Mouse (Mus musculus) heart, postnatal 25 days (tissue): ENCODE results near the gene Scamp4. TPM values are rescaled to one million over a fixed set of nuclear protein-coding genes. Genes with fewer than 3 reads are reported as not detected.
"Not testable (repeated sequence)": the region's sequence is repeated elsewhere in the genome, so short reads cannot be mapped to it uniquely, and the experiment has no call there.

ENCODE experiments used
- DNase-seq: peaks from one replicate; pipeline ENCODE4 v3.0.0; 2022; ENCODE audit warnings: low spot score
- intact Hi-C: fragments of 180-260 bp; cut with DNase I; formaldehyde crosslinking; loops from one replicate; pipeline ENCODE4 v1.15.1; 2025
- total RNA-seq, 2 experiments: library from RNA; stranded (reverse); gene quantifications; 2 replicates each; pipeline ENCODE4 v1.2.3; 2021

The Scamp4 gene
- total RNA-seq, 2 experiments from 2014 or later = 21.0 to 21.7 TPM

DNA sequence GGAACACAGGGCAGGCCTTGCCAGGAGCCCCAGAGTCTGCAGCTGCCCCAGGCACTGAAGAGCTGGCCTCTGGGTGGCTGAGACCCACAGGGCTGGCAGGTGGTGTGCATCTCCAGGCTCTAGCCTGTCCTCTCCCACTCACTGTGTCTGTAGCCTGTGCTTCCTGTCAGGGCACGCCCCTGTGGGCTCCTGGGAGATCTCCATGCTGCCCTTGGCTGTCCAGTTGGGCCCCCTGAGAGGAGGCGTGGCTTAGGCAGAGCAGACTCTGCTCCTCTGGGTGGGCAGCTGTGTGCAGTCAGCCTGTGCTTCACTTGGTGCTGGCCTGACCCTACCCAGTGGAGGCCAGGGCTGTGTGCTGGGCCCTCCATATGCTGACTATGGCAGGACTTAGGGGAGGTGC lies 25.0 kb downstream of the Scamp4 start:
- no peak for DNase-seq
- intact Hi-C loops = no loop called here

DNA sequence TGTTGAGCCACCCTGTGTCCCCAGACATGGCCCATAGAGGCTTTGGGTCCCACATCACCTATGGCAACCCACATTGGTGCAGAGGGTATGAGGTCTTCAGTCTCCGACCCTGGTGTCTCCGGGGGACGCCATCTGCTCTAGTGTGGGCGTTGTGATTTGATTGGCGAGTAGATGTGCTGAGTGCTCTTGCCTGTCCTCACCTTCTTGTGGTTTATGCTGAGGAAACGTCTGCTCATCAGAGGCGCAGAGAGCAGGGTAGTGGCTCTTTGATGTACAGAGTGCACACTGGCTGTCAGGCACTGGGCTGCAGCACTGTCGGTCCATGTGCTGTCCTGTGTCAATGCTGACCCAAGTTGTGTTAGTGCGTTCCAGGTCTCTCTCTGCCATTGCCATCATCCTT lies 26.3 kb downstream of the Scamp4 start:
- intact Hi-C loops = no loop called here
- DNase-seq = no peak

DNA sequence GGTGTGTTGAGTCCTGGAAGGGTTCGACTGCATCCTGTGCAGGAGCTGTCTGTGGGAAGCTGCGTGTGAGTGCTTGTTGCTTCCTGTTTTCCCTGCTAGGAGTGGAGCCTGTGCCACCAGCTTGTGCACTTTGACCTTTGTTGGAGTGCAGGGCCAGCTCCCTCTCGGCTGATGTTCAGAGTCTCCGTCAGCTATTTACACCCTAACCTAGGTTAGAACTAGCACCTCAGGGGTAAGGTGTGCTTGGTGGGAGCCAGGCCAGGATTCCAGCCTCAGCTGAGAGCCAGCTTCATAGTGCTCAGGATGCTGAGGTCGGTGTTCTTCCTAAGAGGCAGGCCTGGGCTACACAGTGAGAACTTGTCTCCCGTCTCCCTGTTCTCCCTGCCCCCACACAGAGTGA lies 32.7 kb downstream of the Scamp4 start:
- DNase-seq = no peak
- intact Hi-C loops = no loop called here

DNA sequence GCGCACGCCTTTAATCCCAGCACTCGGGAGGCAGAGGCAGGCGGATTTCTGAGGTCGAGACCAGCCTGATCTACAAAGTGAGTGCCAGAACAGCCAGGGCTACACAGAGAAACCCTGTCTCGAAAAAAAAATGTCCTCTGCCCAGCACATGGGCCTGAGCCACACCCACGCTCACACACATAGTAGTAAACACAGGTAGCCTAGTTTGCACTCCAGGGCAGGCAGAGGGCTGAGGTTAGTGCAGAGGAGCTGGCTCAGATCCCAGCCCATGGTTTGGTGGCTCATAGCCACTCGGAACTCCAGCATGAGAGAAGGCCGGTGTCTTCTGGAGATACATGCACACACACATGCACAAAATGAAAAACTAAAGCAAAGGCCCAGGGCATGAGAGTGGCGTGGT lies 44.3 kb downstream of the Scamp4 start:
- no peak for DNase-seq
- intact Hi-C loops = no loop called here

DNA sequence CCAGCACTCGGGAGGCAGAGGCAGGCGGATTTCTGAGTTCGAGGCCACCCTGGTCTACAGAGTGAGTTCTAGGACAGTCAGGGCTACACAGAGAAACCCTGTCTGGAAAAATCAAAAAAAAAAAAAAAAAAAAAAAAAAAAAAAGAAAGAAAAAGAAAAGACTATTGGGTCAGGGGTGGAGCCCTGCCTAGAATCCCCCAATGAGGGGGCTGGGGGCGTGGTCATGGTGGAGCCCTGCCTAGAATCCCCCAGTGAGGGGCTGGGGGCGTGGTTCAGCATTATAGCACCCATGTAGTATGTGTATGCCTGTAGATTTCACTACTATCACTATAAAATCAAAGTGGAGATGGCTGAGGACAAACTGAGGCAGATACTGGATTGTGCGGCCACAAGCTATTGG lies 47.2 kb downstream of the Scamp4 start:
- intact Hi-C loops = loop anchor here (2.0 kb wide), 1 partner anchor 17 kb away; no protein-coding TSS in a partner anchor
- DNase-seq = not testable (repeated sequence)

DNA sequence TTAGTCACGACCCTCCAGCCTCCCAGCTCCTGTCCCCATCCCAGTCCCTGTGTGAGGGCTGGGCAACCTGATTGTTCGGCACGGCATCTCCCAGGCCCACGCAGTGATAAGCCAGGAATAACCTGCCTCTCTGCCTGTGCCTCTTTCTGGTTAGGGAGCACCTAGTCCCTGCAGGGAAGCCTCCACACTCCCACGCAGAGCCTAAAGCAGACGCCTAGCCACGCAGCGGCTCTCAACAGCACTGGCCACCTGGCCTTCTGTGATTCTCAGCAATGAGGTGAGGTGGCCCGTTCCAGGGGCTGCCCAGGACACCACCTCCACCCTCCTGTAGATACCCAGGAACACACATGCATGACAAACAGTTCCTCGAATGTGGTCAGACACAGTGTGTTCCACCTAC lies 47.7 kb downstream of the Scamp4 start:
- no peak for DNase-seq
- intact Hi-C loops = no loop called here

DNA sequence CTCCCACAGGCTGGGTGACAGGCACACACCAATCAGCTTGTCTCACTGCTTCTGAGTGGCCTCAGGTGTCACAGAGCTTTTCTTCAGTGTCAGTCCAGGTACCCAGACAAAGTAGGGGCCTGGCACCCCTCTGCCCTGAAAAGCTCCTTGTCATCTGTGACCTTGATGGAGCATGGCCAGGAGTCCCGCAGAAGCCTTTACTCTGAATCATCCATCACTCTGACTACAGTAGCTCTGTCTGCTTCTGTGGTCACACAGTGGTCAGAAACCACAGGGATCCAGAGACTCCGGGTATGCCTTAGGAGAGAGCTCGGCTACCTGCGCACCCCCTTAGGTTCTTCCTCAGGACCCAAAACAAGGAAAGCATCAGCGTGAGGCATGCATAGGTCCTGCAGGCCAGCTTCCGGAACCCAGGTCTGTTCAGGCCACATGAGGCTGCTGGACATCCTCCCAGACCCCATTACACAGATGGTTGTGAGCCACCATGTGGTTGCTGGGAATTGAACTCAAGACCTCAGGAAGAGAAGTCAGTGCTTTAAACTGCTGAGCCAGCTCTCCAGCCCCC lies 50.6 kb downstream of the Scamp4 start:
- DNase-seq = no peak

DNA sequence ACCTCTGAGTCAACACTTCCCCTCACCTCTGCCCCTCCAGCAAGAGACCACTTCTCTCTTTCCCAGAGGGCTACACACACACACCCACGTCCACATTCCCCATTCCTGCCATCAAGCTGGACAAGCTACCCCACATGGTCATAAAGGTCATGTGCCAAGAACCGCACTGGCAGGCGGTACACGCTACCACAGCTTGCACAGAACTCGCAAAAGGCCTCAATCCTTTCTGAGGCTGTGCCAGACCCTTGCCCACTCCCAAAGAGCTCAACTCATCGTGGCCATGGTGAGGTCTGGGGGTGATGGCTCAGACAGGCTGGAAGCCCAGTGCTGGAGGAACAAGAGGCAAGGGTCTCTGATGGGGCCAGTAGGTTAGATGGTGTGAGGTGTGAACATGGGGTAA lies 52.2 kb downstream of the Scamp4 start:
- intact Hi-C loops = loop anchor here (2.0 kb wide), 1 partner anchor 30 kb away; no protein-coding TSS in a partner anchor
- DNase-seq = no peak

More for the DNA sequence above, 50.6 kb downstream of the Scamp4 start:
- intact Hi-C loops = no loop called here

DNA sequence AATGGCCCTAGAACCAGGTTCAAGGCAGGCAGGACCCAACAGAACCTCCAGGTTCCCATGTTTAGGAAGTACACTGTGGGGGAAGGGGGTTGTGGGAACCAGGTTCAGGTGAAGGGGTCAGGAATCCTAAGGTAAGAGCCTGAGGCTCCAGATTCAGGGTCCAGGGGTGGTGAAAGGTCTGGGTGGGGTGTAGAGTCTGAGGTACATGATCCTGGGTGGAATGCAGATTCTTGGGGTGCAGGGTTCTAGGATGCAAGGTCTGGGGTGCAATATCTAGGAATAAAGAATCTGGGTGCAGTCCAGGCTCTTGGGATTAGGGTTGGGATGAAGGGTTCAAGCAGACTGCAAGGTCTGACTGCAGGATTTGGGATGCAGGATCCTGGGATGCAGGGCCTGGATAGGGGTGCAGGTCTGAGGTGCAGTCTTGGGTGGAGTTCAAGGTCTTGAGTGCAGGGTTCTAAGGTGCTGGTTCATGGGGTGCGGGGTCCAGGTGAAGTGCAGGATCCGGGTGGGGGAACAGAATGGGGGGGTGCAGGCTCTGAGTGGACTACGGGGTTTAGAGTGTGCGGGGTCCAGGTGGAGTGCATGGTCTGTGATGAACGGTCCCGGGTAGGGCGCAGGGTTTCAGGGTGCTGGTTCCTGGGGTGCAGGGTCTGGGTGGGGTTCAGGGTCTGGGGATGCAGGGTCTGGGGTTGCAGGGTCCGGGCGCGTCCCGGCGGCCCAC lies 52.9 kb downstream of the Scamp4 start:
- no peak for DNase-seq
- intact Hi-C loops = loop anchor here (2.0 kb wide), 1 partner anchor 31 kb away; no protein-coding TSS in a partner anchor

DNA sequence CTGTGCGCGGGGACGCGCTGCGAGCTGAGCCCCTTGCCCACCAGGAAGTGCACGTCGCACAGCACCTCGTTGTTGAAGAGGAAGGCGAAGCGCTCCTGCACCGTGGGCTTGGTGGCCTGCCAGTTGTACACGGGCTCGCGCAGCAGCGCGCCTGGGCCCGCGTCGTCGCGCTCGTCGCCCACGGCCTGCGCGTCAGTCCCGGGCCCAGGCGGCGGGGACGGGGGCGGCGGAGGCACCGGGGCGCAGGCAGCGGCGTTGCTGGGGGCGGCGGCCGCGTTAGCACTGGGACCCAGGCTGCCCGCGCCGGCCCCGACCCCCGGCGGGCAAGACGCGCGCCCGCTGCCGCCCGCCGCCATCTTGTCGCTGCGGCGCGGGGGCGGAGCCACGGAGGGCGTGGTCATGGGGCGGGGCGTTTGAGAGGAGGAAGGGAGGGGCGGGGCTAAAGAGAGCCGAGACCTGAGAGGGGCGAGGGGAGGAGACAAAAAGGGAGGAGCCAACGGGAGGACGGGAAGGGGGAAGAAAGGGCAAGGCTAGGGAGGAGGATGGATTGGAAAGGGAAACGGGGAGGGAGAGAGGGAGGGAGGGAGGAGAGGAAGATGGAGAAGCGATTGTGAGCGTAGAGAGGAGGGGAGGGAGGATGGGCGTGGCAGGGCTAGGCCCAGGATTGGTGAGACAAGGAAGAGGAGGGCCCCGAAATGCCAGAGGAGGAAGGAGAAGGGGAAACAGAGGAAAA lies 53.6 kb downstream of the Scamp4 start:
- intact Hi-C loops = no loop called here
- peak; percentile 91 for DNase-seq

DNA sequence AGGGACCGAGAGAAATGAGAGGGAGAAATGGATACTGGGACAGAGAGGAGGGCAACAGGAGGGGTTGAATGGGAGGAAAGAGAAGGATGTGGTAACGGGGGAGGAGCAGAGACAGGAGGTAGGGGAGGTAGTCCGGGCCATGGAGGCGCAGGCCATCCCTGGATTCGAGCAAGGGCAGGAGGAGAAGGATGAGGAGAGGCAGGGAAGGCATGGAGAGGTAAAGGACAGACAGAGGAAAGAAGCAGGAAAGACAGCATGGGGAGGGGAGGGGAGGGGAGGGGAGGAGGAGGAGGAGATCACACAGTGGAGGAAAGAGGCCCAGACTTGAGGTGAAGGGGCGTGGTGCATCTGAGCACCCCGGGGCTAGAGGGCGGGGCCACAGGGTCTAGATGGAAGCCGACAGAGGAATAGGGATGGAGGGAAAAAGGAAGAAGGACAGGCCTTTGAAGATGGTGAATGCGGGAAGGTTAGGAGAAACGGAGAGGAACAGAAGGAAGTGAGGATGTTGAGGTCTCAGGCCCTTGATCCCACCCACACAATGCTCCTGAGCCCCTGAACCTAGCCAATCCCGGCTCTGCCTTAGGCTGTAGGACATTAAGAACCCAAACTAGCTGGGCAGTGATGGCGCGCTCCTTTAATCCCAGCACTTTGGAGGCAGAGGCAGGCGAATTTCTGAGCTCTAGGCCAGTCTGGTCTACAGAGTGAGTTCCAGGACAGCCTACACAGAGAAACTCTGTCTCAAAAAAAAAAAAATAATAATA lies 54.4 kb downstream of the Scamp4 start, which contains the start of gene Btbd2:
TSS of gene Btbd2 (minus strand) at position 209 of the 761 bp plus-strand sequence.
- intact Hi-C loops = no loop called here
- DNase-seq = no peak

DNA sequence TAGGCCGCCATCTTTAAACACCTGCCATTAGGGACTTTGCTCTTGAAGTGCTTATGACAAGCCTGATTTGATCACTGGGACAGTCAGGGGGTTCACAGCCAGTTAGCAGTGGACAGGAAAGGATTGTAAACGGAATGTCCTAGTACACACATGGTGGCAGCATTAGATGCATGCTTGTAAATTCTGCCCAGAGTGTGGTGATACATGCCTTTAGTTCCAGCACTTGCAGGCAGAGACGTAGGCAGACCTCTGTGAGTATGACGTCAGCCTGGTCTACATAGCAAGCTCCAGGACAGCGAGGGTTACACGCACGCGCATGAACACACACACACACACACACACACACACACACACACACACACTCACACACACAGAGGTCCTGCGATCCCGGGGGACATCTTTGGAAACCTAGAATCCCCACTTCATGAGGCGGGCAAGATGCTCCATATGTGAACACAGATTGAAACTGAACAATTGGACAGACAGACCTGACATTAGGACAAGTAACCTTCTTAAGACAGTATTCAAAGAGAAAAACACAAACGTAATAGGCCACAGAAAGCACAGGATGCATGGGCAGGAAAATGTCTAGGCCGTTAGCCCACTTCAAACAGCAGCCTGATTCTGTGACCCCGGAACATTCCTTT lies 55.6 kb downstream of the Scamp4 start:
- intact Hi-C loops = no loop called here
- DNase-seq = no peak

DNA sequence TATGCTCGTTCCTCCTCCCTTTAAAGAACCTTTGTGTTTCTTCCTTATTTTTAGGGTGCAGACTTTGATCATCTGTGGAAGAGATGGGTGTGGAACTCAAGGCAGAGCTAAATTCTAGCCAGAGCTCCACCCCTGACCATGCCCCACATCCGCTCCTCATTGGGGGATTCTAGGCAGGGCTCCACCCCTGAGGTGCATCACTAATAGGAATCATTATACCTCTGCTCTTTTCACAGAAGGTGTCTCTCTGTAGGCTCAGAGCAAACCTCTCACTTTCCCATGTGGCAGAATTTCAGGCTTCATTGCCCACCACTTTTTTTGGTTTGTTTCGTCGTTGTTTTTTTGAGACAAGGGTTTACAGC lies 56.1 kb downstream of the Scamp4 start:
- no peak for DNase-seq
- intact Hi-C loops = loop anchor here (1.0 kb wide), 1 partner anchor 25 kb away; no protein-coding TSS in a partner anchor

DNA sequence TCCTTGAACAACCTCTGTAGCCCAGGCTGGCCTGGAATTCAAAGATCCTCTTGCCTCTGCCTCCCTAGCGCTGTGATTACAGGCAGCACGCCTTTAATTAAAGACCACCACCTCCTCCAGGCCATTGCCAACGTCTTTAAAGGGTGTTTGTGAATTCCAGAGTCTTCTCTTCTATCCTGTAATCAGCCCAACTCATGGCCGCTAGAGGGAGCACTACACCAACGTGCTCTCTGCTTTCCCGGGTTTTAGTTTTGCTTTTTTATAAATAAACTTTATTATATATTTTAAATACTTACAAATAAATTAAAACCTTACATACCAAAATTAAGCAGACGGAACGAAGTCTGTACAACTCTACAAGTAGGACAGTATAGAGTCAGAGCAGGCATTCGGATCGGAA lies 56.5 kb downstream of the Scamp4 start:
- intact Hi-C loops = loop anchor here (1.0 kb wide), 1 partner anchor 25 kb away; no protein-coding TSS in a partner anchor
- DNase-seq = no peak

DNA sequence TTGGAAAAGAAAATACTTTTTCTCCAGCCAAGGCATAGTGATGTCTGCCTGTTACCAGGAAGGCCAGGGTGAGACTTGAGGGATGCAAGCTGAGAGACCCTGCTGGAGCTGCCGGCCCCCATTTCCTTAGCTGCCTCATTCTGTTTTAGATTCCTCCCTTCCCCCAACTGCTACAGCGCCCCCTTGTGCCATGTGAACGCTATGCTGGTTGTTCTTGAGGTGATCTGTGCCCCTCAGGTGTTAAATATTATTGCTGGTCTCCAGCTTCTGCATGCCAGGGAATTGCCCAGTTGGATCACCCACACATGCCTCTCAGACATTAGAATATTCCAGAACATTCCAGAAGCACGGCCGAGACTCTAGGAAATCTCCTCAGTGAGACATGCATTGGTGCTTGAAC lies 58.5 kb downstream of the Scamp4 start:
- intact Hi-C loops = loop anchor here (2.0 kb wide), 1 partner anchor 14 kb away; no protein-coding TSS in a partner anchor
- DNase-seq = no peak

DNA sequence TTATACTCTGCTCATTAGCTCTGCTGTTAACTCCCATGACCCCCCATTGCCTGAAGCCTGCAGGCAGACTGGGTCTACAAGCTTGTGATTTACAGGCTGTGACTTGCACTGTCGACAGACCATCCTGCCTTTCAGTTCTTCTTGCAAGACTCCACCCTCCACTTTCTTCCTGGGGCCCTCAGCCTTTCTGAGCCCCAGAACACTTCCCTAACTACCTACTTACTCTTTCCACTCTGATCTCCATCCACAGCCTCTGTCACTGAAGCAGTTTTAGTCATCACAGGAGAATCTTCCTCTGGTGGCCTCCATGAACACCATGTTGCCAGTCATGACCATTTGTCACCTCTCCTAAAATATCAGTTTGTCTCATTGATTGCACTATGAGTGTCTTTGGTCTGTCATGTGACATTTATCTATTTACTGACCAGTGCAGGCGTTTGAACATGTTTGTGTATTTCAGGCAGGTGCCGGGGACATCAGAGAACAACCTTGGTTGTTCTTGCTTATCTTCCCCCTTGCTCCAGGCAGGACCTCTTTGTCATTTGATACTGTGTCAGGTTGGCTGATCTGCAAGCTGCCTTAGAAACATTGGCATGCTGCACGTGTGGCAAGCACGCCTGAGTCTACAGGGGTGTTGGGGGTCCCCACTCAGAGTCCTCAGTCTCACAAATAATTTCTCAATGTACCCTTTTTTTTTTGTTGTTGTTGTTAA lies 61.0 kb downstream of the Scamp4 start:
- intact Hi-C loops = no loop called here

DNA sequence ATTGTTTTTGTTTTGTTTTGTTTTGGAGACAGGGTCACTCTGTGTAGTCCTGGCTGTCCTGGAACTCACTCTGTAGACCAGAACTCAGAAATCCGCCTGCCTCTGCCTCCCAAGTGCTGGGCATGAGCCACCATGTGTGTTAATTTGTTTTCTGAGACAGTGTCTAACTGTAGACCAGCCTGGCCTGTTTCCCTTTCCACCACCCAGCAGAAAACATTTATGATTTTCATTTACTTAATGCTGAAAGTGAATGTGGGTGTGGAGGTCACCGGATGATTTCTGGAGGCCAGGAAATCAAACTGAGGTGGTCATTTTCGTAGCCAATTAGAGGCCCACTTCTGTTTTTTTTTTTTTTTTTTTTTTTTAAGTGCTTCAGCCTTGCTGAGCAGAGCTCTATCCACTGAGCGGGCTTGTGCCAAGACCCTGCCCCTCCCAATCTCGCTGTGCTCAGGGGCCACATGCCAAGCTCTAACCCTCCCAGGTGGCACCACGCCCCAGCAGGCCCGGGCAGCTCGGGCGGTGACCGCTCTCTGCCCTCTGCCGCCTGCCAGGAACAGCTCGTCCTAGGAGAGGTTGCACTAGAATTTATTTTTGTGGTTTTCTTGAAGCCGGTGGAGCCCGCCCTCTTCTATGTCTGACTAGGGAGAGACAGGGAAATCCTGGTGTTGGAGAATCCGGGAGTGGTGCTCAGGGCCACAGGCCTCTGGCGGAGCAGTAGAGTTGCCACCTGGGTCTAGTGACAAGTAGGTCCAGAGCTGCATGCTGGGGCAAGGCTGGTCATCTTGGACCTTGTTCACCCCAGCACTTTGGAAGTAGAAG lies 61.7 kb downstream of the Scamp4 start:
- intact Hi-C loops = no loop called here

More for the DNA sequence above, 61.0 kb downstream of the Scamp4 start:
- DNase-seq = no peak

DNA sequence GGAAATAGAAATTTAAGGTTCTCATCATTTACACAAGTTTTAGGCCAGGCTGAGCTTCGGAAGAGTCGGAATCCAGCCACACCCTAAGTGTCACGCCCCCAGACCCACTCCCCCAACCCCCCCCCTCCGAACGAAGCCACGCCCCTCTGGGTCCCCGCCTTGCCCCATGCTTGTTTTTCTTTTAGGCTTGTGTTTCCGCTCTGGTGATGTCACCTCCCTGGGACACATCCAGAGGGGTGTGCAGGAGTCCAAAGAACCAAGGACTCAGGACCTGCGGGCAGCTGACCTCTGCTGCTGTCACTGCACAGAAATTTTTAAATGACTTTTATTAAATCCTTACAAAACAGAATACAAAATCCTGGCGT lies 62.3 kb downstream of the Scamp4 start:
- peak; percentile 76 for DNase-seq
- intact Hi-C loops = no loop called here

More for the DNA sequence above, 61.7 kb downstream of the Scamp4 start:
- peak; percentile 90 for DNase-seq
